Comparison of ENCODE assay signal across 23 mouse cellular contexts in the genomic region with DNA sequence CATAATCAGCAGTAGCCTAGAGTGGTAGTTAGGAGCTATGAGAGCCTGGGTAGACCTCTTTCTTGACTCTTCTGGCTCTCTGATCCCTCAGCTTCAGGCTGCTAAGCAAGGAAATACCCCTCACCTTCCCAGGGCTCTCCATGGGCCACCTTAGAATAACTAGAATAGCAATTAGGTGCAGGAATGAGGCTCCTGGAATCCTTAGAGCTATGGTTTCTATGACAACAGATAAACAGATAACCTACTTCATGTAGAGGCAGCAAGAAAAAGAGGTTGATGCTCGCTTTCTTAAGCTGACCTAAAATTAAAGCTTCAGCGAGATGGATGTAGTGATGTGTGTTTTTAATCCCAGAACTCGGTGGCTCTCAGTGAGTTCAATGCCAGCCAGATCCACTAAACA. TPM values are rescaled to one million over a fixed set of nuclear protein-coding genes. Genes with fewer than 3 reads are reported as not detected.
"Had no signal": no experiment of that assay in that cellular context is flagged by ENCODE, and none has a peak within 500 bp of the region (broad histone marks: within the 10 kb centered on the region; RNA-seq: fewer than 3 reads in every experiment).

No protein-coding gene starts in this region.

- DNase-seq: retina, postnatal 1 day; right cerebral cortex, adult 18-20 months; right cerebral cortex, postnatal 14 days; right cerebral cortex, postnatal 25 days; right cerebral cortex, postnatal 4 days; spleen, adult 18-20 months; thymus, adult 18-20 months; thymus, adult 2 months; thymus, postnatal 14 days; thymus, postnatal 25 days; thymus, postnatal 36 days; thymus, postnatal 4 days had no signal

- H3K4me3 ChIP-seq: neural tube, embryonic 13.5 days; neural tube, embryonic 15.5 days; stomach, embryonic 15.5 days had no signal

- H3K4me1 ChIP-seq: stomach, embryonic 15.5 days had no signal

- H3K27ac ChIP-seq: neural tube, embryonic 13.5 days; neural tube, embryonic 15.5 days; stomach, embryonic 15.5 days; stomach, postnatal 0 days had no signal

- H3K9ac ChIP-seq: neural tube, embryonic 13.5 days; neural tube, embryonic 15.5 days; stomach, embryonic 15.5 days had no signal

- H3K9me3 ChIP-seq: neural tube, embryonic 13.5 days; neural tube, embryonic 15.5 days; stomach, embryonic 15.5 days had no signal

- H3K27me3 ChIP-seq: neural tube, embryonic 13.5 days; neural tube, embryonic 15.5 days; stomach, embryonic 15.5 days had no signal

- H3K36me3 ChIP-seq: neural tube, embryonic 13.5 days; neural tube, embryonic 15.5 days; stomach, embryonic 15.5 days had no signal

- H3K4me2 ChIP-seq: neural tube, embryonic 13.5 days; neural tube, embryonic 15.5 days; stomach, embryonic 15.5 days had no signal

RNA-seq across cellular contexts. Expression of a gene that starts 15.5 kb away (rescaled TPM):
- polyA plus RNA-seq: neural tube, embryonic 13.5 days; neural tube, embryonic 14.5 days; neural tube, embryonic 15.5 days; spleen, adult 2 months; stomach, embryonic 14.5 days; stomach, embryonic 15.5 days; stomach, embryonic 16.5 days; stomach, postnatal 0 days; thymus, postnatal 0 days had no signal

RNA-seq across cellular contexts. Expression of a gene that starts 51.0 kb away (rescaled TPM):
- total RNA-seq: neutrophil, adult 5-6 weeks had no signal
- polyA plus RNA-seq: testis, adult 2 months; thymus, postnatal 0 days had no signal
